Mouse (Mus musculus): ENCODE measurements at regions not wholly inside any gene's neighbourhood (a gene's known extent, or its start where the extent isn't known, plus 50 kb on each side); places are given as distances from the start of the nearest gene placed in this dataset.

DNA sequence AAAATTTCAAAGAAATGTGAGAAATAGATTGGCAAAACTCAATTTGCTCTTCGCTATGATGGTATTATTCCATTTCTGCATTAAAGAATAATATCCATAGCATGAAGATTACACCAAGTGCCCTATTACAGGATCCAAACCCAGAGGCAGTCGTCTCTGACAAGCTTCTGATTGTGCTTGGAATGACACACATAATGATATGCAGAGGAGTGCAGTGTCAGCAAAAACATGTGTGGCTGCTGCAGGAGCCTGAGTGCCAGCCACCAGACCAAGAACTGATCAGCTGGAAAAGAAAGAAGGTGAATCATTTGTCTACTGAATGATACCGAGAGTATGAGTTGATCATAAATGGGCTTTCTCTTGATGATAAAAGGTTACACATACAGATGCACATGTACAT, 137.3 kb downstream of the Il15 start:
- no peak for DNase-seq (ENCODE audit: low spot score in 2 of 2)

DNA sequence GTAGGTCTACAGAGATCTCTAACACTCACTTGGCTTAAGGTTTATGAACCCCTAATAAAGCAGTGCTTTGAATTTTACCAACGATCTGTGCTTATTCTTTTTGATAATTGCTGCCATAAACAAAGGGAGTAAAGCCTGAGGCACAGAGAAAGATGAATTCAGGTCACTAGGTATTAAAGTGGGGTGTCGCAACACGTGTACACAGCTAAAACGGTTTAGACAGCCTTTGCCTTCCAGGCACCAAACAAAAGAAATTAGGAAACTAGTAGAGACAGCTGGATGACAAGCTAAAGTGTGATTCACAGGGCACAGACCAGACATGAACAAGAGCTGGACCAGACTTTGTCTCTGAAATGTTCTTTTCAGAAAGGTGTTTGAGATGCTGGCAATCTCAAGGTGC, 140.8 kb downstream of the Il15 start:
- DNase-seq (ENCODE audit: low spot score in 2 of 2) = no peak

DNA sequence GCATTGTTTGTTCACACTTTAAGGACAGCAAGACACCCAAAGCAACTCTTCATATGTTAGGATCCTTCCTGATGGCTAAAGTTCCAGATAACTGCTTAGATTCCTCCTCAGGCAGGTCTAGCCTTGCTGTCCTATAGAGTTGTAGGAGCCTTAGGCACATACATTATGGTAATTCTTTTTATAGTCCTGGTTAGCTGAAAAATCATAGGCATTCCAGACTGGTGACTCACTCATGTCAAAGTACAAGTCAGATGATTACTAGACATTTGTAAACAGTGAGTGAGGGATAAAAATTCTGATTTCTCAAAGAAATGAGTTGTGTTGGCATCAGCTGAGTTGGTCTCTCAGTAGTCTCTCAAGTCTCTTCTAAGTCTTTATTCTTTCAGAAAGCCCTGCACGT, 142.4 kb downstream of the Il15 start:
- DNase-seq (ENCODE audit: low spot score in 2 of 2) = no peak

DNA sequence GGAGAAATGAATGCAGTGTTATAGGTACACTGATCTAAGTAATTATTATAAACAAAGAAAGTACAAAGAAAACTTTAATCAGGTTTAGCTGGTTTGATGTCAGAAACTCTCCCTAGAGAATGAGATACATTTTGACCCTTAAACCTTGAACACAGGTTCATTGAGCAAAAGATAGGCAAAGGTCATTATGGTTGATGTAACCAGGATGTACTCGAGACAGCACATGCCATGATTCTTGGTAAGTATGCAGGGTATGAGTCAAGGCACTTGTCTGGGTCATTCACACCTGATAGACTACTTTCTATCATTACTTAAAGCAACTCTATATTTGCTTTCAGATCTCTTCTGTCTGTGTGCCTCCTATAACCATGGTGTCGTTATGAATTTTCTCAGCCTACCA, 147.2 kb downstream of the Il15 start:
- no peak for DNase-seq (ENCODE audit: low spot score in 2 of 2)

DNA sequence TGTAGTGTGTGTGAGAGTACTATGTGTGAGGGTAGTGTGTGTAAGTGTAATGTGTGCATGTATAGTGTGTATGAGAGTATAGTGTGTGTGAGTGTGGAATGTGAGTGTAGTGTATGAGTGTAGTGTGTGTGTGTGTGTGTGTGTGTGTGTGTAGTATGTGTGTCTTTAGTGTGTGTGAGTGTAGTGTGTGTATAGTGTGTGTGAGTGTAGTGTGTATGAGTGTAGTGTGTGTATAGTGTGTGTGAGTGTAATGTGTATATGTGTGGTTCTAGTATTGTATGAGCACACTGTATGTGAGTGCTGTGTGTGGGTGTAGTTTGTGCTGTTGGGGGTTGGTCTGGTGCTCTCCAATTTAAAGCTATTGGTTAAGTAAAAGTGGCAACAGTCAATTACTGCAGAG, 150.6 kb downstream of the Il15 start:
- DNase-seq (ENCODE audit: low spot score in 2 of 2) = no peak

DNA sequence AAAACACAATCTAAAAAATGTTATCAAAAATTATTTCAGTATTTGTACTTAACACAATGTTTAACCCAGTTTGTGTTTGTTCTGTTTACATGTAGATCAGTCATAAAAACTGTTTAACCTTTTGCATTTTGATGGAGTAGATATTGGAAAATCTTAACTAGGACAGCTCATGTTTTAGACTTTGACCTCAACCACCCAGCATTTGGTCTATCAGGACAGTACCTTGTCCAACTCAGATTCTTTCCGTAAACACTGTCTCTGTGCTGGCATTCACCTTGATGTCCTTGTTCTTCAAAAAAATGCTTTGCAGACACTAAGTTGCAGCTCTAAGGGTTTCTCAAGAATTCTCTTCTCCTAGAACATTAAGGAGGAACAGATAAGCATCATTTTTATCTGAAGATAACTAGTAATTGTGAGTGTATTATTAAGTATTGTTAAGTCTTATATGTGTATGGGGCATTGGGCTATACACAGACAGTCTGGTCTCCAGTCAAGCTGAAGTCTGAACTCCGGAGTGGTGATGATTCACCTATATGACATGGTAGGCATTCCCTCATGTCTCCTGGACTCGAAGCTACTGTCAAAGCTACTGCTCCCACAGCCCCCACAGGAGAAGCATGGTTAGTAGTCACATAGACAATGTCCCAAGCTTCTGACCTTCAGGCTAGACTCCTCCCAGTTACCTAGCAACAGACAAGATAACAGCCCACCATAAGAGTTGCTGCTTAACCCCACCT, 153.0 kb downstream of the Il15 start:
- DNase-seq (ENCODE audit: low spot score in 2 of 2) = no peak

DNA sequence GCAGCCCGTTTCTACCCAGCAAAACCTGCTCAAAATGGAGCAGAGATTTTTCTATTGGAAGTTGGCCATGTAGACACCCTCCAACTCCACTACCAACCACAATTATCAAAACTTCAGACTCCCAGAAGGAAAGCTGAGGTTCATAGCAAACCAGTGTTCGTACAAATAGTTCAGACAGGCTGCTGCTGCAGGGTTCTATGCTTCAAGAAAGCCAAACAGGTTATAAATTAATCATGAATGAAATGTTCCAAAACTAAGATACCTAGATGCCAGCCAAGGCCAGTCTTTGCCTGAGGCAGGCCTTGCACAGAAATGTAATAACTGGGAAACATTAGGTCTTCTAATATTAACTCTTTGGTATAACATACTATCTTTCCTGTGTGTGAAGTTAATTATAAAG, 158.9 kb downstream of the Il15 start:
- DNase-seq (ENCODE audit: low spot score in 2 of 2) = no peak

DNA sequence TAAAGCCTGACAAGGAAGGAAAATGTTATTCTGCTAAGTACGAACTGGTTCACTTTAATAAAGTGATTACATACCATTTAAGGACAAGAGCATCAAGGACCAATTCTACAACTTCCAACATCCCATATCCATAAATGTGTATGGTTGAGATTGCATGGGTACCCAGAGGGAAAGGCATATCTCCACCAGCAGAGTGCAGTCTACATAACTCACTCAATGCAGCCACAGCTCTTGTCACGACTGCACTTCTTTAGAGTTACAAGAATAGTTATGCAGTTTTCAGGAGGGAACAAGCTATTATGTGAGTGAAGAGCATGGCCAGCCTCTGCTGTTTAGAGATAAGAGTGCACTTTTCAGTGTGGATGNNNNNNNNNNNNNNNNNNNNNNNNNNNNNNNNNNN, 173.1 kb downstream of the Il15 start:
- no peak for DNase-seq (ENCODE audit: low spot score in 2 of 2)

DNA sequence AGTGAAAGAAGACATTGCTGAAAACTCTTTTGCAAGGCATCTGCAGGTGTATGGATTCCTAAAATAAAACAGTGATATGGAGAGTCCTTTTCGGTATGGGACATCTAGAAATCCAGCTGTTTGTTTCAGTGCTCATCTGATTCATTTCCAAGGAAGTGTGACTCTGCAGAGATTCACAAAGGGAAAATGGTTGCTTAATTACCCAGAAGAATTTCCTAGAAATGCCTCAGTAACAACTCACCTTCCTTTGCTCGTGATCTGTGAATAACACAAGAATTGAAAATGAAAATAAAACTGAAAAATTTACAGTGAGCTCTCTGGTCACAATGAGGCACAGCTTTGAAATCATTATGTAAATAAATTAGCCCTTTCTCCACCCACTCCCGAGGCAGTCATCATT, 201.3 kb downstream of the Il15 start:
- DNase-seq (ENCODE audit: low spot score in 2 of 2) = no peak

DNA sequence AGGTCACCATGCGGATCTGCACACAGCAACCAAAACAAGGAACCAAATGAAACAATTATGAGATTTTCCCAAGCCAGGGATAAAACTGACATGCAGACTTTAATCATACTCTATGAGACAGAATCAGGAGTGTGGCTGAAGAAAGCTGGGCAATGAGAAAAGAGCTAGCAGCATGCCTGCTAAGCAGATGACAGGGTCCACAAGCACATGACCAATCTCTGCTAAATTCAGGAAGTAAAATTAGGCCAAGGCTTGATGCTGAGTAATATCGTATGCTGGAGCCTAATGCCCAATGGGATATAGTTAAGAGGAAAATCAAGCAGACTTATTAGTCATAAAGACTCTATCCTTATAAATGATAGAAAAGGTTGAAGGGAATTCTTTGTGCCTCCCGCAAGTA, 202.8 kb downstream of the Il15 start:
- DNase-seq (ENCODE audit: low spot score in 2 of 2) = no peak

DNA sequence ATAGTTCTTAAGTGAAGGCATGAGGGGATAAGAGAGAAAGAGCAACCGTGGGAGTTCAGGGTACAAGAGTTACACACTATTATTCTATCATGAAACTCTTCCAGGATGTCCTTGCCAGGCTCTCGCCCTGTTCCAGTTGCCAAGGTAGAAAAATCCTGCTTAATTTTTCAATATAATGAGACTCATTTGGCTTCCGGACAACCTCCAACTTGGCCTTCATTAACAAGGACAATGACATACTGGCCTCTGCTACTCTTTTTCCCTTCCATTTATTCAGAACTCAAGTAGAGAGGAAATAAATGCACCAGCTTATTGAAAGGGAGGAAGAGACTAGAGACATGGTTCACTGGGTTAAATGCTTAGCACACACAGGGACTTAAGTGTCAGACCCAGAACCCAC, 206.5 kb downstream of the Il15 start:
- DNase-seq (ENCODE audit: low spot score in 2 of 2) = no peak

DNA sequence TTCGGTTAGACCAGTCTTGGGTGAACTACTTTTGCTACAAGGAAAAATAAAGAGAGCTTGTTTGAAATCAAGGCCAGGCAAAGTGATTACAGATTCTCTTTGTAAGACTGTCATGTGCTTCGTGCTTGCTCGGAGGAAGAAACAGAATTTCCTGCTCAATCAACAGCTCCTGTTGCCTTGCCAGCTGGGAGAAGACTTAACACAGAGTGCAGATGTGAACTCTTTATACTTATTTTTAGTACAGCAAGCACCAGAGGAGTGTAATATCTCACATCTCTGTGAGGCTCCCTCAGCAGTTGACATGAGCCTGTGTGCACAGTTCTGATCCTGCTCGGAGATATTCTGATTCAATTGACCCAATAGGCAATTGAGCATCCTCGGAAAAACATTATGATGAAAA, 207.9 kb downstream of the Il15 start:
- DNase-seq (ENCODE audit: low spot score in 2 of 2) = peak in 1 of 2 experiments; percentile 16

DNA sequence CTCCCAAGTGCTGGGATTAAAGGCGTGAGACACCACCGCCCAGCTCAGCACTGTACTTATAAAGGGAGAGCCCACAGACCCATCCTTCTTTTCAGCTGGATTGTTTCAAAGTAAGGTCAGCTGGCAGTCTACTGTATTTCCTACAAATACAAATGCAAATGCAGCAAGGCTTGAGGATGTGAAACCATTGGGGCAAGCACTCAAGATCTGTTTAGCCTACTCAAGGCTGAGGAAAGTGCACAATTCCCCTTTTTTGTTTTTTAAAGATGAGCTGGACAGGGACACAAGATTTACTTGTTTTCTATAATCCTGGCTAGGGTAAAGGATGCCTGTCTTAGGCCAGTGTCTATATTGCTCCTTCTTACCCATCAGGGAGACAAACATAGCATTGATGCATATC, 212.0 kb downstream of the Il15 start:
- DNase-seq (ENCODE audit: low spot score in 2 of 2) = no peak

DNA sequence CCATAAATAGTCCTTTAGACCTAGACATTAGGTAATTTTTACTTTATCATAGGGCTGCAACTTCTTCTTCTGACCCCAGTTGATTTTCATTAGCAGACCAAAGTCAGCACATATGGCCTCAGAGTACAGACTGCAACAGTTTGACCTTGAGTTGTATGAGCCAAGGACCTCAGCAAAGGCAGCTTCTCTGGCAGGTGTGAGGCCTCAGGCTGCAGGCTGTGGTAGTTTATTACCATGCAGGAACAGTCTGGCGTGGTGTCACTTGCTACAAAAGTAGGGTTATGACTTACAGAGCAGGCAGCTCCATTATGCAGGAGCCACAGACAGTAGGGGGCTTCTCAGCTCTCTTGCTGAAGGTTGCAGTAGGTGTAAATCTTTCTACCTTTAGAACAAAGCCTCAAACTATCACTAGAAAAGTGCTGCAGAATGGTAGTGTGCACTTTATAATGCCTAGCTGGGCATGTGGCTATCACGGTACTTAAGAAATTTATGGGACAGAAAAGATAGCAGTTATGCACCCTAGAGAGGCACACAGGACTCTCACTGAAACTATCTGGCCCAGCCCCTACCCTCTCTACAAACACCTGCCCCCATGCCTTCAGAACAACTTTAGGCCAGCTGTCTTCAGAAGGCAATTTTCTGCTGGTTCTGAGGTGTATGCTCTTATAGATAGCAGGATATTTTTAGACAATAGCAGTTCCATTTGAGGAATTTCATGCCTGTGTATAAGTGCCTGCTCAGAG, 215.7 kb downstream of the Il15 start:
- no peak for DNase-seq (ENCODE audit: low spot score in 2 of 2)

DNA sequence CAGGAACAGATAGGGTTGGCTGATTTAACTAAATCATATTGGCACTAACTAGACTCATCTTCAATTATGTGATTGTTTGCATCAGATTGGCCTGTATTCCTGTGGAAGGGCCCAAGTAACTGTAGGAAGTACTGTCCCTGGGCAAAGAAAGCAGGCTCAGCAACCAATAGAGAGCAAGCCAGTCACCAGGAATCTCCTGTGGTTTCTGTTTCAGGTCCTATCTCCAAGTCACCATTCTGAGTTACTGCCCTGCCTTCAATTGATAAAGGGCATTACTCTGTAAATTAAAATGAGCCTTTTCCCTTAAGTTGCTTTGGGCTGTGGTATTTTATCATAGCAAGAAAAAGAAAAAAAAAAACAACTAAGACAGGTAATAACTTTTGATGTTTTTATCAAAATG, 219.0 kb downstream of the Il15 start:
- DNase-seq (ENCODE audit: low spot score in 2 of 2) = no peak
